Mouse (Mus musculus): ENCODE data around the gene Brd3os. TPM values are rescaled to one million over a fixed set of nuclear protein-coding genes. Genes with fewer than 3 reads are reported as not detected.
A peak's percentile ranks its signal among the peaks of the same experiment; 100 is the strongest.

Brd3os gene
- total RNA-seq, 2 experiments from 2014 or later, result 29.6 to 33.2 TPM

- peak in 1 of 2 experiments; percentile 15 for DNase-seq (ENCODE audit: low spot score in 2 of 2)
- intact Hi-C loops (cut with DNase I), result no loop called here
Observed at GRCm38 (mm10) chr2:27459735-27460134, 17.6 kb downstream of the Brd3os start.

GRCm38 (mm10) chr2:27460163-27460562 is 18.0 kb downstream of the Brd3os start:
- intact Hi-C loops (cut with DNase I), result no loop called here
- no peak for DNase-seq (ENCODE audit: low spot score in 2 of 2)

GRCm38 (mm10) chr2:27460651-27461050 is 18.5 kb downstream of the Brd3os start:
- intact Hi-C loops (cut with DNase I), result no loop called here
- DNase-seq (ENCODE audit: low spot score in 2 of 2), result no peak

GRCm38 (mm10) chr2:27461881-27462660 is 19.9 kb downstream of the Brd3os start:
- intact Hi-C loops (cut with DNase I), result no loop called here

GRCm38 (mm10) chr2:27462901-27463300 is 20.8 kb downstream of the Brd3os start:
- no peak for DNase-seq (ENCODE audit: low spot score in 2 of 2)
- intact Hi-C loops (cut with DNase I), result no loop called here

More at GRCm38 (mm10) chr2:27461881-27462660, 19.9 kb downstream of the Brd3os start:
- no peak for DNase-seq (ENCODE audit: low spot score in 2 of 2)

GRCm38 (mm10) chr2:27469292-27469990 is 27.3 kb downstream of the Brd3os start:
- DNase-seq (ENCODE audit: low spot score in 2 of 2), result no peak
- intact Hi-C loops (cut with DNase I), result no loop called here

GRCm38 (mm10) chr2:27469991-27470355 is 27.8 kb downstream of the Brd3os start:
- no peak for DNase-seq (ENCODE audit: low spot score in 2 of 2)
- intact Hi-C loops (cut with DNase I), result no loop called here

GRCm38 (mm10) chr2:27470535-27470934 is 28.4 kb downstream of the Brd3os start:
- intact Hi-C loops (cut with DNase I), result no loop called here
- no peak for DNase-seq (ENCODE audit: low spot score in 2 of 2)

- intact Hi-C loops (cut with DNase I), result no loop called here
Observed at GRCm38 (mm10) chr2:27471170-27471584, 29.1 kb downstream of the Brd3os start.

GRCm38 (mm10) chr2:27473061-27473765 is 31.1 kb downstream of the Brd3os start:
- no peak for DNase-seq (ENCODE audit: low spot score in 2 of 2)

More at GRCm38 (mm10) chr2:27471170-27471584, 29.1 kb downstream of the Brd3os start:
- DNase-seq (ENCODE audit: low spot score in 2 of 2), result no peak

GRCm38 (mm10) chr2:27473911-27474310 is 31.8 kb downstream of the Brd3os start:
- intact Hi-C loops (cut with DNase I), result loop anchor here (2.0 kb wide), 2 partner anchors 31 to 41 kb away; partner anchors contain the start of genes Brd3os and Wdr5
- DNase-seq (ENCODE audit: low spot score in 2 of 2), result no peak

More at GRCm38 (mm10) chr2:27473061-27473765, 31.1 kb downstream of the Brd3os start:
- intact Hi-C loops (cut with DNase I), result no loop called here

GRCm38 (mm10) chr2:27474621-27475484 is 32.7 kb downstream of the Brd3os start:
- peak in 1 of 2 experiments; percentile 16 for DNase-seq (ENCODE audit: low spot score in 2 of 2)
- intact Hi-C loops (cut with DNase I), result loop anchor here (2.0 kb wide), 2 partner anchors 32 to 40 kb away; partner anchors contain the start of genes Brd3os and Wdr5

GRCm38 (mm10) chr2:27475495-27476302 is 33.6 kb downstream of the Brd3os start:
- intact Hi-C loops (cut with DNase I), result loop anchor here (2.0 kb wide), 2 partner anchors 33 to 39 kb away; partner anchors contain the start of genes Brd3os and Wdr5
- DNase-seq (ENCODE audit: low spot score in 2 of 2), result peak; percentile 94 to 95

- DNase-seq (ENCODE audit: low spot score in 2 of 2), result peak in 1 of 2 experiments; percentile 42
- intact Hi-C loops (cut with DNase I), result no loop called here
Observed at GRCm38 (mm10) chr2:27476303-27477192, 34.4 kb downstream of the Brd3os start.

- intact Hi-C loops (cut with DNase I), result no loop called here
- DNase-seq (ENCODE audit: low spot score in 2 of 2), result no peak
Observed at GRCm38 (mm10) chr2:27479821-27480220, 37.7 kb downstream of the Brd3os start.

GRCm38 (mm10) chr2:27480367-27480766 is 38.2 kb downstream of the Brd3os start:
- intact Hi-C loops (cut with DNase I), result no loop called here
- no peak for DNase-seq (ENCODE audit: low spot score in 2 of 2)

- no peak for DNase-seq (ENCODE audit: low spot score in 2 of 2)
- intact Hi-C loops (cut with DNase I), result no loop called here
Observed at GRCm38 (mm10) chr2:27482265-27482861, 40.2 kb downstream of the Brd3os start.
